Comparison of ENCODE assay signal across 18 mouse cellular contexts in genomic region chr1:88875356-88875755, GRCm38 (mm10).
DNase-seq lines count a peak whose midpoint lies in the region; ATAC-seq and TF ChIP-seq lines count a peak whose summit lies in the region.
"Had no signal": no experiment of that assay in that cellular context is flagged by ENCODE, and none has a peak within 500 bp of the region (broad histone marks: within the 10 kb centered on the region; RNA-seq: fewer than 3 reads in every experiment).

No protein-coding gene starts in this region.

- no peak for TF ChIP-seq CTCF in lung, embryonic 14.5 days (IDR thresholded peaks at IDR 0.05; ENCODE audit: low read depth)
- TF ChIP-seq CTCF in lung, adult 2 months (IDR thresholded peaks at IDR 0.05; ENCODE audit: insufficient read depth, low read length), result no peak

- H3K4me3 ChIP-seq in lung, embryonic 14.5 days (ENCODE audit: low read depth, low read length), result no peak overlapping the region
- no peak overlapping the region for H3K4me3 ChIP-seq in lung, adult 2 months (replicated peaks; ENCODE audit: extremely low read depth, low read depth, low read length)
- H3K4me3 ChIP-seq: heart, embryonic 12.5 days; hindbrain, embryonic 15.5 days; limb, embryonic 13.5 days; liver, embryonic 15.5 days; midbrain, embryonic 13.5 days had no signal

- no peaks in the 10 kb centered on the region for H3K27me3 ChIP-seq in lung, embryonic 14.5 days (ENCODE audit: insufficient read depth, low read length)
- H3K27me3 ChIP-seq: heart, embryonic 12.5 days; hindbrain, embryonic 15.5 days; limb, embryonic 13.5 days; liver, embryonic 15.5 days had no signal

- no peak overlapping the region for H3K27ac ChIP-seq in lung, embryonic 14.5 days (ENCODE audit: low read depth)
- H3K27ac ChIP-seq: hindbrain, embryonic 15.5 days; limb, embryonic 13.5 days; liver, embryonic 15.5 days; midbrain, embryonic 13.5 days had no signal

- H3K4me1 ChIP-seq in lung, embryonic 14.5 days (ENCODE audit: insufficient read depth), result no peaks in the 10 kb centered on the region
- no peaks in the 10 kb centered on the region for H3K4me1 ChIP-seq in lung, adult 2 months (ENCODE audit: control insufficient read depth, insufficient read depth, low read length)
- H3K4me1 ChIP-seq: heart, embryonic 12.5 days; hindbrain, embryonic 15.5 days; liver, embryonic 15.5 days; midbrain, embryonic 13.5 days had no signal

- no peak overlapping the region for H3K4me2 ChIP-seq in lung, embryonic 14.5 days
- H3K4me2 ChIP-seq: heart, embryonic 12.5 days; hindbrain, embryonic 15.5 days; limb, embryonic 13.5 days; liver, embryonic 15.5 days; midbrain, embryonic 13.5 days had no signal

- peak; percentile 15 for DNase-seq in lung, embryonic 14.5 days
- DNase-seq in lung, adult 2 months, result no peak
- peak; percentile 84 for DNase-seq in Muller cell, postnatal 12 days (ENCODE audit: inconsistent ontology term)
- DNase-seq in embryo, embryonic 11 days, result peak; percentile 14
- peak; percentile 32 for DNase-seq in kidney, postnatal 14 days
- DNase-seq in urinary bladder, postnatal 25 days (ENCODE audit: low spot score), result no peak
- DNase-seq: adrenal gland, postnatal 10 days; cerebellum, adult 2 months; heart, postnatal 36 days; lung, postnatal 36 days; thymus, postnatal 14 days had no signal

- H3K36me3 ChIP-seq in lung, embryonic 14.5 days (ENCODE audit: insufficient read depth), result no peaks in the 10 kb centered on the region
- H3K36me3 ChIP-seq: heart, embryonic 12.5 days; hindbrain, embryonic 15.5 days; limb, embryonic 13.5 days; liver, embryonic 15.5 days; midbrain, embryonic 13.5 days had no signal

- ATAC-seq in lung, embryonic 14.5 days (ENCODE audit: insufficient read depth), result no peak
- no peak for ATAC-seq in megakaryocyte, adult 5-6 weeks (ENCODE audit: poor library complexity, severe bottlenecking)
- ATAC-seq: forebrain, embryonic 14.5 days; midbrain, embryonic 13.5 days had no signal

- H3K9me3 ChIP-seq in lung, embryonic 14.5 days (ENCODE audit: low read depth, low read length), result no peaks in the 10 kb centered on the region
- H3K9me3 ChIP-seq: heart, embryonic 12.5 days; hindbrain, embryonic 15.5 days; limb, embryonic 13.5 days; midbrain, embryonic 13.5 days had no signal

- WGBS in lung, embryonic 14.5 days, result 52% methylated on average over 6 of the region's 6 CpGs
- 65% methylated on average over 6 of the region's 6 CpGs for WGBS in lung, adult 2 months

- H3K9ac ChIP-seq in lung, embryonic 14.5 days, result no peak overlapping the region
- H3K9ac ChIP-seq: heart, embryonic 12.5 days; hindbrain, embryonic 15.5 days; limb, embryonic 13.5 days; liver, embryonic 15.5 days; midbrain, embryonic 13.5 days had no signal

- TF ChIP-seq POLR2A in lung, adult 2 months (IDR thresholded peaks at IDR 0.05; ENCODE audit: borderline replicate concordance, extremely low read depth, low read depth, low read length), result no peak

Comparison
In these comparisons a context has a peak if more than half of its experiments do, and no peak if none do; other contexts are left out.
1. DNase-seq: peak in lung, embryonic 14.5 days (single experiment), Muller cell, postnatal 12 days (single experiment), embryo, embryonic 11 days (single experiment) and kidney, postnatal 14 days (single experiment); none in lung, adult 2 months (single experiment) and urinary bladder, postnatal 25 days (single experiment).